Mouse (Mus musculus) limb, embryonic 14.5 days (tissue): ENCODE data around the gene Myo9b. TPM values are rescaled to one million over a fixed set of nuclear protein-coding genes. Genes with fewer than 3 reads are reported as not detected.

Source experiments
- ATAC-seq: fragments of 200-750 bp; cut with Nextera tagmentation; 2 replicates; pipeline ENCODE4 v1.8.0; 2017; ENCODE audit warnings: low read depth, moderate number of reproducible peaks, moderate TSS enrichment; ENCODE audit not compliant: low FRiP score
- DNase-seq: peaks from one replicate; pipeline ENCODE4 v3.0.0-alpha.2; 2015; ENCODE audit warnings: low spot score
- H3K27ac ChIP-seq: fragments of 300-500 bp; sonication (generic); replicated peaks from 2 replicates; pipeline ENCODE4 v1.5.1; 2014; ENCODE audit warnings: low read depth, mild to moderate bottlenecking, low read length, moderate library complexity, mixed read lengths
- H3K27me3 ChIP-seq: fragments of 300-500 bp; sonication (generic); 2 replicates; pipeline ENCODE4 v1.6.1; 2014; ENCODE audit warnings: low read length, mixed read lengths; ENCODE audit not compliant: control insufficient read depth, insufficient read depth
- H3K36me3 ChIP-seq: fragments of 300-500 bp; sonication (generic); 2 replicates; pipeline ENCODE4 v1.6.1; 2014; ENCODE audit warnings: mild to moderate bottlenecking, low read length, moderate library complexity, mixed read lengths; ENCODE audit not compliant: control insufficient read depth, insufficient read depth
- H3K4me1 ChIP-seq: fragments of 300-500 bp; sonication (generic); 2 replicates; pipeline ENCODE4 v1.6.1; 2014; ENCODE audit warnings: antibody characterized with exemption, low read length, mixed read lengths; ENCODE audit not compliant: control insufficient read depth, insufficient read depth
- H3K4me2 ChIP-seq: fragments of 300-500 bp; sonication (generic); replicated peaks from 2 replicates; pipeline ENCODE4 v1.6.1; 2014; ENCODE audit warnings: low read depth, mild to moderate bottlenecking, low read length, moderate library complexity; ENCODE audit not compliant: severe bottlenecking
- H3K4me3 ChIP-seq: fragments of 300-500 bp; sonication (generic); replicated peaks from 2 replicates; pipeline ENCODE4 v1.5.1; 2014; ENCODE audit warnings: low read length
- H3K9ac ChIP-seq: fragments of 300-500 bp; sonication (generic); 2 replicates; pipeline ENCODE4 v1.6.1; 2014; ENCODE audit warnings: mild to moderate bottlenecking, low read depth, low read length, moderate library complexity; ENCODE audit not compliant: severe bottlenecking
- H3K9me3 ChIP-seq: fragments of 300-500 bp; sonication (generic); 2 replicates; pipeline ENCODE4 v1.6.1; 2016; ENCODE audit warnings: low read length; ENCODE audit not compliant: control insufficient read depth
- POLR2A ChIP-seq: fragments of 200-500 bp; IDR thresholded peaks from 2 replicates; pipeline ENCODE4 v1.8.0; 2012; ENCODE audit warnings: inconsistent platforms, mild to moderate bottlenecking, moderate library complexity, borderline replicate concordance; ENCODE audit not compliant: insufficient read depth, insufficient read length; ENCODE audit errors: extremely low read depth
- WGBS: fragments of 180-500 bp; shearing (Covaris S2); extraction: QIAGEN DNeasy Blood & Tissue Kit; methylation state at CpG from one replicate; pipeline ENCODE4 v1.1.7; 2014; 5-methylcytosine and 5-hydroxymethylcytosine counted together
- polyA plus RNA-seq, 2 experiments: library from polyadenylated mRNA; depleted of rRNA in 1 of 2; stranded (reverse) in 1 of 2; unstranded in 1 of 2; fragments of >200 nt; fragmentation: Nextera tagmentation in 1 of 2; extraction: Ambion mirVana in 1 of 2; gene quantifications; 2 replicates each; pipeline versions ENCODE4 v1.2.1 to v1.2.3; 2012 to 2014

The Myo9b gene
- polyA plus RNA-seq, 2 experiments: 29.4 to 46.1 TPM

DNA sequence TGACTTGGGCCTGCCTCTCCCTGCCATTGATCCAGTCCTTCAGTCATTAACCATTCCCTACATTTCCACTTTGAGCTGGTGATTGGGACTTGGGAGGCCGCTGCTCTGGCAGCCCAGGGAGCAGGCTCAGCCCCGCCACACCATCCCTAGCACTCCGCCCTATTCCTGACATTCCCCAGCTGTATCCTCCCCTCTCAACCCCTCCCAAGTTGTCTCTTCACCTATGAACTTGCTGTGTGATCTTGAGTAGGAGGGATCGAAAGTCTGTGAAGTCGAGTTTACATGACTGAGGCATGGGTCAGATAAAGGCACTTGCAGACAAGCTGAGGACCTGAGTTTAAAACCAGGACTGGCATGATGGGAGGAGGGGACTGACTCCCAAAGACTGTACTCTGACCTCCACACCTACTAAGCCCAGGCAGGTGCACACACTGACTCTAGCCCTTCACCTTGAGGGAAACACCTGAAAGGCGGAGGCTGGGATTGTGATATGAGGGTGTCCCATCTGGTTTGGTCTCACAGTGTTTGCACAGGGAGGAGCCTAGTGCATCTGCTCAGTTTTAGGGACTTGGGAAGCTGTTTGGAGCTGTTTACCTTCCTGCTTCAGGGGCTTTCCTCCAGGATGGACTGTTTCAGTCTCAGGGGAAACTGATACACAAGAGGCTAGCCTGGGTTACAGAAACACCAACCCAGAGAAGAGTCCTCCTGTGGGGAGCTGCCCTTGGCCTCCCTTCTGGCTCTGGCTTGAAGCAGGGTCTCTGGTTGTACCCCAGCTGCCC lies 130.8 kb downstream of the Myo9b start:
- H3K27me3 ChIP-seq: no peaks in the 10 kb centered on the region
- WGBS: 84% methylated on average over 6 of the region's 6 CpGs
- H3K9me3 ChIP-seq: no peaks in the 10 kb centered on the region
- no peak for TF ChIP-seq POLR2A
- no peak overlapping the region for H3K9ac ChIP-seq
- no peak overlapping the region for H3K27ac ChIP-seq
- DNase-seq (no peak), ATAC-seq (no peak)
- no peak overlapping the region for H3K4me2 ChIP-seq
- peaks cover 29% of the 10 kb centered on the region for H3K36me3 ChIP-seq
- peaks cover 7% of the 10 kb centered on the region for H3K4me1 ChIP-seq
- no peak overlapping the region for H3K4me3 ChIP-seq

DNA sequence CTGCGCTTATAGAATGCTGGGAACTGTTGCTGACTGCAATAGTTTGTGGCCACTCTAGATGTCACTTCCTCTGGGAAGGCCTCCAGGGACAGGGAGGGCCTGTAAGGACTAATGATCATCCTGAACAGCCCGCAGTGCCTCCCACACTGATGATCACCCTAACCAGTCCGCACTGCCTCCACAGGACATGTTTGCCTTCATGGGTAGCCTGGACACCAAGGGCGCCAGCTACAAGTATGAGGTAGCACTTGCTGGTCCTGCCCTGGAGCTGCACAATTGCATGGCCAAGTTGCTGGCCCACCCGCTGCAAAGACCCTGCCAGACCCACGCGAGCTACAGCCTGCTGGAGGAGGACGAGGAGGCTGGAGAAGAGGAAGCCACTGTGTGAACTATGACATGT lies 131.5 kb downstream of the Myo9b start:
- WGBS: 88% methylated on average over 8 of the region's 8 CpGs
- DNase-seq: no peak
- H3K36me3 ChIP-seq: peaks cover 32% of the 10 kb centered on the region

DNA sequence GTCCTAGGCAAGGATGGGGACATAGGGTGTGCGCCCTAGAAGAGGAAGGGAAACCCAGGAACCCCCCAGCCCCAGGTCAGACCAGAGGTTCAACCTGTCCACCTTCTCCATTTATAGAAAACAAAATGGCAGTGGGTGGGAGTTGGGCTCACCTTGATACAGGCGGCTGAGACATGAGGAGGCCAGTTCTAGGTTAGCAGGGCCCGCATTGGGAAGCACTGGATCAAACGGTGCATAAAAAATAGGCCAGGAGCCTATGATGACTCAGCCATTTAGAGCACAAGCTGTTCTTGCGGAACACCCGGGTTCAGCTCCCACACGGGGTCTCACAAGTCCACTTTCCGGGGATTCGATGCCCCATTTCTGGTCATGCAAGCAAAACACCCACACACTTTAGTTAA lies 132.4 kb downstream of the Myo9b start:
- no peak for TF ChIP-seq POLR2A
- H3K4me2 ChIP-seq: no peak overlapping the region
- DNase-seq (no peak), ATAC-seq (no peak)
- no peak overlapping the region for H3K27ac ChIP-seq
- no peaks in the 10 kb centered on the region for H3K27me3 ChIP-seq
- no peak overlapping the region for H3K4me3 ChIP-seq
- H3K36me3 ChIP-seq: peaks cover 33% of the 10 kb centered on the region
- H3K9ac ChIP-seq: no peak overlapping the region
- 89% methylated on average over 9 of the region's 9 CpGs for WGBS
- peaks cover 7% of the 10 kb centered on the region for H3K4me1 ChIP-seq
- H3K9me3 ChIP-seq: no peaks in the 10 kb centered on the region

More for the DNA sequence above, 131.5 kb downstream of the Myo9b start:
- no peak for ATAC-seq
- no peaks in the 10 kb centered on the region for H3K27me3 ChIP-seq
- no peak for TF ChIP-seq POLR2A
- no peak overlapping the region for H3K9ac ChIP-seq
- H3K4me2 ChIP-seq: no peak overlapping the region
- H3K9me3 ChIP-seq: no peaks in the 10 kb centered on the region
- peaks cover 7% of the 10 kb centered on the region for H3K4me1 ChIP-seq
- no peak overlapping the region for H3K4me3 ChIP-seq
- H3K27ac ChIP-seq: no peak overlapping the region

DNA sequence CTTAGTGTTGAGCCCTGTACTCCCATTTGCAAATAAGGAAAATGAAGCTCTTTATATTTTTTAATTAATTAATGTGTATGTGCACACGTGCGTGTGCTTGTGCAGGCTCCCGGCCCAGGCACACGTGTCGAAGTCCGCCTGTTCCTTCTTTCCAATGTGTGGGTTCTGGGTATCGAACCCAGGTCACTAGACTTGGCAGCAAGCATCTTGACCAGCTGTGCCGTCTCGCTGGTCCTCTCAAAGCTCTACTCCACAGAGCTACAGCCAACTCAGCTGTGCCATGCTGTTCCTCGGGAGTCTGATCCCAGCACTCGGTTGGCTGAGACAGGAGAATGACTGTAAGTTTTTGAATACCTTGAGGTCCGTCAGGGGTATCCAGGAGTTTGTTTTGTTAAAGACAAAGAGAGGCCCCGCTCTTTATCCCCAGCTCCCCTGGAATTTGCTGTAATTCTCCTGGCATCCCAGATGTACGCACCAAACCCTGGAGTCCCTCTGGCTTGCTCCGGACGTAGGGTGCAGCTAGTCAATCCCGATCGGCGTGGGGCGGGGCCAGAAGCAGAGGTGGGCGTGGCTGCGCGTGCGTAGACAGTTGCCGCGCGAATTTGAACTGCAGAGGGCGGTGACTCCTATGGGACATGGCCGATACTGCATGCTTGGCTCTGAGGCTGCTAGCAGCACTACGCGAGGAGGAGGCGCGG lies 133.0 kb downstream of the Myo9b start, which contains the start of gene Ankle1:
TSS of gene Ankle1 (plus strand) at position 610 of the 698 bp plus-strand sequence.
- H3K27ac ChIP-seq: 0 out of 2 replicates have a peak within 1 kb of the TSS, but pooled peaks have one; percentile 46
- peaks cover 7% of the 10 kb centered on the region for H3K4me1 ChIP-seq
- DNase-seq (peak; percentile 93), ATAC-seq (peak; percentile 93)
- H3K4me2 ChIP-seq: peak within 1 kb of the TSS; percentile 95
- H3K4me3 ChIP-seq: peak within 1 kb of the TSS; percentile 62
- peak; percentile 35; the same call in 1 of the 2 replicates for TF ChIP-seq POLR2A
- no peaks in the 10 kb centered on the region for H3K9me3 ChIP-seq
- peaks cover 32% of the 10 kb centered on the region for H3K36me3 ChIP-seq
- 18% methylated on average over 32 of the region's 33 CpGs for WGBS
- no peaks in the 10 kb centered on the region for H3K27me3 ChIP-seq
- peak within 1 kb of the TSS; percentile 61 for H3K9ac ChIP-seq
